Mouse (Mus musculus) olfactory bulb, adult 2 months (tissue): ENCODE data around the gene 1700016D06Rik. TPM values are rescaled to one million over a fixed set of nuclear protein-coding genes. Genes with fewer than 3 reads are reported as not detected.

Source experiments
- H3K27ac ChIP-seq: fragments of 200-500 bp; 2 replicates; pipeline ENCODE4 v1.5.1; 2012; ENCODE audit warnings: low read depth, low read length; ENCODE audit not compliant: insufficient read depth
- H3K4me1 ChIP-seq: fragments of 200-500 bp; 2 replicates; pipeline ENCODE4 v1.6.1; 2012; ENCODE audit warnings: low read length; ENCODE audit not compliant: control insufficient read depth, insufficient read depth
- H3K4me3 ChIP-seq: fragments of 200-500 bp; 2 replicates; pipeline ENCODE4 v1.5.1; 2012; ENCODE audit warnings: mild to moderate bottlenecking, low read depth, low read length, moderate library complexity; ENCODE audit not compliant: insufficient read depth
- CTCF ChIP-seq: fragments of 200-500 bp; IDR thresholded peaks from 2 replicates; pipeline ENCODE4 v1.5.1; 2012; ENCODE audit warnings: low read depth, mild to moderate bottlenecking, low read length, moderate library complexity; ENCODE audit not compliant: insufficient read depth
- POLR2A ChIP-seq: fragments of 200-500 bp; IDR thresholded peaks from 2 replicates; pipeline ENCODE4 v1.6.1; 2012; ENCODE audit warnings: mild to moderate bottlenecking, low read depth, low read length, moderate library complexity; ENCODE audit not compliant: insufficient read depth
- WGBS: fragments of 180-500 bp; shearing (Covaris S2); methylation state at CpG from one replicate; pipeline ENCODE4 v1.1.7; 2018; 5-methylcytosine and 5-hydroxymethylcytosine counted together
- polyA plus RNA-seq: library from polyadenylated mRNA; stranded (reverse); fragments of >200 nt; gene quantifications from 2 replicates; pipeline ENCODE4 v1.2.4, GENCODE M21; 2012; ENCODE audit warnings: low replicate concordance; ENCODE audit not compliant: missing spikeins, insufficient read depth, insufficient read length

Gene 1700016D06Rik
- polyA plus RNA-seq = not detected in 2 replicates

DNA sequence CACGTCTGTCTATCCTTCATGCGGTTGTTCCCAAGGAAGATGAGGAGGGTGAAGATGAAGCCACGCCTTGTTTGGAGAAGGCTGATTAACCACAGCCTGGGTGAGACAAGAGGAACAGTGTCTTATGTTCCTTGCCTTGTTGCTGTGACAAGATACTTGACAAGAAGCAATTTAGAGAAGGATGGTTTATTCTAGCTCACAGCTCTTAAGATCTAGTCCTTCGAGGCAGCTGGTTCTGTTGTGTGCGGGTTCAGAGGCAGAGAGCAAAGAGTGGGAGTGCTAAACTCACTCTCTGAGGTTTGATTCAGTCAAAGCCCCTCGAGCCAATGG is at the start of gene 1700016D06Rik:
Gene 1700016D06Rik (minus strand): TSS at position 31 of the 330 bp plus-strand sequence.
- H3K4me1 ChIP-seq = peaks cover 6% of the 10 kb centered on the region
- no peak for TF ChIP-seq POLR2A
- TF ChIP-seq CTCF = no peak
- WGBS = 46% methylated on average over 6 of the region's 6 CpGs
- H3K4me3 ChIP-seq = no peak within 1 kb of the TSS
- no peak within 1 kb of the TSS for H3K27ac ChIP-seq

DNA sequence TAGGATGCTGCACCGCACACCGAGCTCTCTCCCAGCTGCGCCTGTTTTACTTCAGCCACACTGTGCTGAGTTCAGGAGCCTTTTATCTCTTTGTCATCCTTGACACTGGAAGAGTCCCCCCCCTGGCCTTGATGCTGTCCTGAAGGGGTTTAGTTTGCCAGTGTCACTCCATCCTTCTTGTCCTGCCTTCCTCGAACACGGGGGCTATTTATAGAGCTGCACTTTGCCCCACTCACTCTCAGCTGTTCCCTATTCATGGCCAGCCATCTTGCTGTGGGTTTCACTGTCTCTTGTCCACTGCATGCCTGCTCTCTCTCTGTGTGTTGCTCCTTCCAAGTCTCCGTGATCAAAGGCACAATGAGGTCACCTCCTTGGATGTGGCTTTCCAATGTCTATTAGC is 48.6 kb upstream of the 1700016D06Rik start:
- H3K27ac ChIP-seq = no peak overlapping the region
- no peak overlapping the region for H3K4me3 ChIP-seq
- peaks cover 6% of the 10 kb centered on the region for H3K4me1 ChIP-seq
- no peak for TF ChIP-seq CTCF
- TF ChIP-seq POLR2A = no peak
- WGBS = 49% methylated on average over 6 of the region's 6 CpGs

DNA sequence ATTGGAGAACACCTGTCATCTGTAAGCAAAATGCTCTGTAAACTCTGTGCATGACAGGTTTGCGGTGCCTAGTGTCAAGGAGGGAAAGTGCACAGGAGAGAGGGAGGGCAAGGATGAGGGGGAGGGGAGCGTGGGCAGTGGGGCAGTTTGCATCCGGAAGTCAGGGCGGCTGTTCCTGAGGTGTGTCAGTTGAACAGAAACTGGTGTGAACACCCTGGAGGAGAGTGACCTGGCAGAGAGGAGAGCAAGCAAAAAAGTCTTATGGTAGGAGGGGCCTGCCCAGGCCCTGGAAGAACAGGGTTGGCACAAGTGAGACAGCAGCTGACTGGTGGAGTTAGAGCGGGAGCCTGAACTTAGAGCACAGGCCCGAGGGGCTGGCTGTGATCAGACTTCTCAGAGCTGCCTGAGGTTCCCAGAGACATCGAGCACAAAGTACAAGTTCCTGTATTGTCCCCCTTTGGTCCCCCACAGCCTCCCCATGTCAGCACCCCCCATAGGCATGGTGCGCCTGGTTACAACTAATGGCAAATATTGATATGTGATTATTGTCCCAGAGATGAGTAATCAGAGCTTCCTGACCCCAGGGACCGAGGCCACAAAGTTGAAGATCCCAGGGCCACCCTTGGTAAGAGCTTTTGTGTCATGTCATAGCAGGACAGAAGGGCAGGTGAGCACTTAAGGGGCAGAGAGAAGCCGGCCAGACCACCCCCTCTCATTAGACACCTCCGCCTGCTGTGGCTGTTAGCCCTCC is 46.2 kb upstream of the 1700016D06Rik start:
- TF ChIP-seq POLR2A = no peak
- no peak for TF ChIP-seq CTCF
- WGBS = 84% methylated on average over 11 of the region's 11 CpGs
- peaks cover 6% of the 10 kb centered on the region for H3K4me1 ChIP-seq

DNA sequence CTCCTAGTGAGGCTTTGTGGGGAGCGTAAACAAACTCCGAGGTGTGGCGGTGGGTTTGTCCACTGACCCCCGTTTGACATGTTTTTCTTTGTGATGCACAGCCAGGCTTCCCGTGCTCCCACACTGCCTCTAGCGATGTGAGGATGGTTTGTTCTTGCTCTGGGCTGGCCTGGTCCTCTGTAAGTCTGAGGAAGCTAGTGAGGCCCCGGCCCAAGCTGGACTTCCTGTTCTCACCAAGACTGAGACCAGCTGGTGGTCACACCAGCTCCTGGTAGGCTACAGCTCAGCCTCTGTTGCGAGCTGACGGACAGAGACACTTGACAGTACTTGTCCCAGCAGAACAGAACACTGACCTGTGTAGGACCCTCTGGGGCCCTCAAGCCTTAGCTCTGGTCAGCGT is 42.7 kb upstream of the 1700016D06Rik start:
- peaks cover 10% of the 10 kb centered on the region for H3K4me1 ChIP-seq
- 74% methylated on average over 10 of the region's 10 CpGs for WGBS

More for the DNA sequence above, 46.2 kb upstream of the 1700016D06Rik start:
- H3K27ac ChIP-seq = no peak overlapping the region
- H3K4me3 ChIP-seq = no peak overlapping the region

DNA sequence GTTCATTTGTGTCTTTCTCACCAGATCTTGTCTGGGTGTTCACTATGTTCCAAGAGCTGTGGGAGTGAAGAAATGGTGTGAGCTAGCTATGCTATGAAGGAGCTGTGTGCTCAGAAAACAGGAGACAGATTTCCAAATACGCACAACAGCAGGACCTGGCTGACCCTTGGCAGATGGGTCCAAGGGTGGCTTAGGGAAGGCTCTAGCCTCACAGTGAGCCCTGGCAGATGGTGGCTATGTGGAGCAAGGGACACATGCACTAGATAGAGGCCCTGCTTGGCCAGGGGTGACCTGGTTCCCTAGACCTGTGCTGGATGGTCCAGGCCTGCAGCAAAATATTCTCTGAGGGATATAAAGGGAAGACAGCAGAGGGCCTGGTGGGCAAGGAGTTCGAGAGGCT is 40.0 kb upstream of the 1700016D06Rik start:
- H3K27ac ChIP-seq = no peak overlapping the region
- no peak overlapping the region for H3K4me3 ChIP-seq
- H3K4me1 ChIP-seq = peaks cover 9% of the 10 kb centered on the region
- TF ChIP-seq POLR2A (no peak), CTCF (no peak)
- WGBS = 96% methylated on average over 2 of the region's 2 CpGs

More for the DNA sequence above, 42.7 kb upstream of the 1700016D06Rik start:
- Histone ChIP-seq H3K27ac (no peak overlapping the region), H3K4me3 (no peak overlapping the region)
- TF ChIP-seq CTCF (no peak), POLR2A (no peak)

DNA sequence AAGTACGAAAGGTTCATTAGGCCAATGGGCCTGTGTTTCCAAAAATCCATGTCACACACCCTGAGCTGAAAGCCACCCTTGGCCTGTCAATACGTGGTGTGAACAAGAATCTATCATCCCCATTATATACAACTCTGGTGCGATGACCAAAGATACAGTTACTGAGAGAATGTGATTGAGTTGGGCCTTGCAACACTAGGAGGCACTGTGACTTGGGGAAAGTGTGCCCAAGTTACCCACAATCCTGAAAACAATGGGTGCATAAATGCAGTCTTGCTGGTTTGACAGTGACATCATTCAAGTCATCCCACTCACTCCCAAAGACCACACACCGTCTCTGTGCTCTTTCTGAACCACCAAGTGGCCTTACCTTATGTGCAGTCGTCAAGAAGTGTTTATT is 38.2 kb upstream of the 1700016D06Rik start:
- no peak overlapping the region for H3K4me3 ChIP-seq
- no peak overlapping the region for H3K27ac ChIP-seq
- H3K4me1 ChIP-seq = peaks cover 24% of the 10 kb centered on the region
- 88% methylated on average over 5 of the region's 5 CpGs for WGBS
- TF ChIP-seq POLR2A (no peak), CTCF (no peak)

DNA sequence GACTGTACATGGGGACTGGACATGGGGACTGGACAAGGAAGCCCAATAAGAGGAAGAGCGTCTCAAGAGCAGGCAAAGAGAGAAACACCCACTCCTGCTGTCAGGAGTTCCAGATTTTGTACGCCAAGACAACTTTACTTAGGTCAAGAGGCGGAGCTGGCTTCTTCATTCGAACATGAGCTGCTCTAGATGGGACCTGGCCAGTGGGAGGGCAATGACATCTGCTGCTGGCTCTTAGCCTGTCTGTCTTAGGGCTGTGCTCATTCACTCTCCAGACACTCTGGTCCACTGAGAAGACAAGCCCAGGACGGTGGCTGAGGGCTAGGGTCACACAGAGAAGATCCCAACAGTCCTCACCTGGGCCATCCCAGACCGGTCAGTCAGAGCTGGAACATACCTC is 36.2 kb upstream of the 1700016D06Rik start:
- no peak for TF ChIP-seq POLR2A
- TF ChIP-seq CTCF = no peak
- Histone ChIP-seq H3K27ac (no peak overlapping the region), H3K4me1 (peaks cover 25% of the 10 kb centered on the region), H3K4me3 (no peak overlapping the region)
- 67% methylated on average over 6 of the region's 6 CpGs for WGBS

DNA sequence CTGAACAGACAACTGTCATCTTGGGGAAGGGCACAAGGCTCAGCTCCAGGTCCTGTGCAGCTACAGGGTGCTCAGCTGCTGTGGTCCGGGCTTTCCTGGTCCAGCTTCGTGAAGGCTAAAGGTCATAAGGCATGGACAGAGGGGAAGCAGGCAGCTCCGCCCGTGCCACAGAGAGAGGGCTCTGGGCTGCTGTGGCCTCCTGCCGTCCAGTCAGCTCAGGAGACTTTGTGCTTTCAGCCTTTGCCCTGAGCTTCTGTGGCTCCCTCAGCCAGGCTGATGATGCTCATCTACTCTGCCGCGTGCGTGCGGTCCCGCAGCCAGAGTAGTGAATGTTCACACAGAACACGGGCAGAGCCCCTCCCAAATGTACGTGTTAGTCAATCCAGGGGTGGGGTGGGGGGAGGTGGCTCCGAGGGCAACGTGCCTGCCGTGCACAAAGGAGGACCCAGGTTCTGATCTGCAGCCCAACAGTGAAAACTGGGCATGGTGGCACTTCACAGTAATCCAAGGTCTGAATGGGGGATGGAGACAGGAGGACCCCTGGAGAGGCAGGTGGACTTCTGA is 34.9 kb upstream of the 1700016D06Rik start:
- H3K4me3 ChIP-seq = no peak overlapping the region
- TF ChIP-seq CTCF = no peak
- TF ChIP-seq POLR2A = no peak
- H3K27ac ChIP-seq = no peak overlapping the region
- peaks cover 20% of the 10 kb centered on the region for H3K4me1 ChIP-seq
- 79% methylated on average over 15 of the region's 15 CpGs for WGBS

DNA sequence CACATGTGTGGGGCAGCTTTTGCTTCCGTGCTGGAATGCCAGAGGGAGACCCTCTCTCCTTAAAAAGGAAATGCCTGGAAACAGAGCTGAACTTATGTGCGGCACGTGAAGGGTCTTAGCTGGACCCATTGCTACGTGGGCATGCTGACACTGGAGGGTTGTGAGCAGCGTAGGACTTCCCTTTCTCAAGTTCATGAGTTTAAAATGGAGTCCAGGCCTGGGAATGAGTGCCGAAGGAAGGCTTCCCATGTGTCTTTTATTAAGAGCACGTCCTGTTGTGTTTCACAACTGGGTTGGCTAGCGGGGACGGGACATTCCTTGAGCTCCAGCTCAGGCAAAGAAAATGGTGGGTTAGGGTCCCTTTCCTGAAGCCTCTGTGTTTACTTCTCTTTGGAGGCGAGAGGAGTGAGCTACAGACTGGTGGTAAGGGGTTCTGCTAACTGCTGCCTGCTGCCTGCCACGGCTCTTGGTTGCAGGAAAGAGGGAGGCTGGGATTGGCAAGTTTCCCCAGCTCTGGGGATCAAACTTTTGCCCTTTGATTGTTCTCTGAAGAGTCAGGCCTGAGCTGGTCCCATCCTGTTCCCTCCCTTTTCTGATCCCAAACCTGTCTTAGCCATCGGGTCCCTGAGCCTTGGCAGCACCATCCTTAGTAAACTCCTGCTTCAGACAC is 29.5 kb upstream of the 1700016D06Rik start:
- Histone ChIP-seq H3K4me3 (no peak overlapping the region), H3K27ac (no peak overlapping the region), H3K4me1 (peaks cover 27% of the 10 kb centered on the region)
- WGBS = 52% methylated on average over 12 of the region's 12 CpGs
- TF ChIP-seq CTCF (no peak), POLR2A (no peak)
